Mouse (Mus musculus): ENCODE measurements around the gene Slc22a14. TPM values are rescaled to one million over a fixed set of nuclear protein-coding genes. Genes with fewer than 3 reads are reported as not detected.
"Not testable (repeated sequence)": the region's sequence is repeated elsewhere in the genome, so short reads cannot be mapped to it uniquely, and the experiment has no call there.

Slc22a14 gene
- total RNA-seq, 4 experiments from 2014 or later, result 0.31 to 0.47 TPM; not detected in 2

GRCm38 (mm10) chr9:119323260-119323645 lies 42.1 kb downstream of the Slc22a14 start:
- DNase-seq (ENCODE audit: low spot score), result no peak

GRCm38 (mm10) chr9:119322289-119323259 lies 42.8 kb downstream of the Slc22a14 start, which contains the start of gene Oxsr1:
Oxsr1 (minus strand) TSS chr9:119322427.
- peak; percentile 100 for DNase-seq (ENCODE audit: low spot score)

GRCm38 (mm10) chr9:119321392-119322229 lies 43.7 kb downstream of the Slc22a14 start:
- no peak for DNase-seq (ENCODE audit: low spot score)

GRCm38 (mm10) chr9:119320946-119321345 lies 44.4 kb downstream of the Slc22a14 start:
- DNase-seq (ENCODE audit: low spot score), result no peak

- no peak for DNase-seq (ENCODE audit: low spot score)
These were observed 44.9 kb downstream of the Slc22a14 start for GRCm38 (mm10) chr9:119320446-119320845.

GRCm38 (mm10) chr9:119318891-119319290 lies 46.5 kb downstream of the Slc22a14 start:
- no peak for DNase-seq (ENCODE audit: low spot score)

- DNase-seq (ENCODE audit: low spot score), result no peak
These were observed 52.3 kb downstream of the Slc22a14 start for GRCm38 (mm10) chr9:119313096-119313495.

- no peak for DNase-seq (ENCODE audit: low spot score)
These were observed 56.3 kb downstream of the Slc22a14 start for GRCm38 (mm10) chr9:119309067-119309466.

- DNase-seq (ENCODE audit: low spot score), result no peak
These were observed 59.5 kb downstream of the Slc22a14 start for GRCm38 (mm10) chr9:119305863-119306262.

GRCm38 (mm10) chr9:119298563-119298962 lies 66.8 kb downstream of the Slc22a14 start:
- no peak for DNase-seq (ENCODE audit: low spot score)

GRCm38 (mm10) chr9:119297696-119298095 lies 67.7 kb downstream of the Slc22a14 start:
- DNase-seq (ENCODE audit: low spot score), result no peak

GRCm38 (mm10) chr9:119290791-119291190 lies 74.6 kb downstream of the Slc22a14 start:
- DNase-seq (ENCODE audit: low spot score), result no peak

GRCm38 (mm10) chr9:119280894-119281682 lies 84.3 kb downstream of the Slc22a14 start:
- DNase-seq (ENCODE audit: low spot score), result no peak

GRCm38 (mm10) chr9:119278031-119278430 lies 87.3 kb downstream of the Slc22a14 start:
- DNase-seq (ENCODE audit: low spot score), result no peak

- peak; percentile 19 for DNase-seq (ENCODE audit: low spot score)
These were observed 89.0 kb downstream of the Slc22a14 start for GRCm38 (mm10) chr9:119276321-119276720.

GRCm38 (mm10) chr9:119274814-119275213 lies 90.5 kb downstream of the Slc22a14 start:
- not testable (repeated sequence) for DNase-seq (ENCODE audit: low spot score)

- no peak for DNase-seq (ENCODE audit: low spot score)
These were observed 93.9 kb downstream of the Slc22a14 start for GRCm38 (mm10) chr9:119271496-119271895.

GRCm38 (mm10) chr9:119268588-119269145 lies 96.7 kb downstream of the Slc22a14 start:
- DNase-seq (ENCODE audit: low spot score), result no peak

- DNase-seq (ENCODE audit: low spot score), result no peak
These were observed 97.2 kb downstream of the Slc22a14 start for GRCm38 (mm10) chr9:119268120-119268519.

- DNase-seq (ENCODE audit: low spot score), result not testable (repeated sequence)
These were observed 99.3 kb downstream of the Slc22a14 start for GRCm38 (mm10) chr9:119266121-119266395.
